Comparison of ENCODE assay signal across 7 mouse cellular contexts in the genomic region with DNA sequence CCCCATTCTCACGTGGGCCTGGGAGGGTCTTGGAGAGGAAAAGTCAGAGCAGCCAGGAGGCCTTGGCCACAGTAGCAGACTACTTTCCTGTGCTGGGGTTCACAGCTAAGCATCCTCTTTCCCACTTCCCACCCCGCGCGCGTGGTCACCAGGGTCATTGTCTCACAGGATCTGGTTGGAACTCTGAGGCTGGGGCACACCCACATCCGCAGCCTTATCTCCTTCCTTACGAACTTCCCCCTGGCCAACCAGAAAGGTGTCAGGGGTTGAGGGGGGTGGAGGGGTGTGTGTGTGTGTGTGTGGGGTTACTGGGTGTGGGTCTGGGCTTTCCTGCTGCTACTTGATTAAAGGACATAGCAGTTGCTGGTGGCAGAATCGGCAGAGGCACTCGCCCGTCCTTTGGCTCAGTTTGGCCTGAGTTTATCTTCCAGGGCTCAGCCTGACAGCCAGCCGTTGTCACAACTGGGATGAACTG. TPM values are rescaled to one million over a fixed set of nuclear protein-coding genes. Genes with fewer than 3 reads are reported as not detected.
DNase-seq lines count a peak whose midpoint lies in the region; ATAC-seq and TF ChIP-seq lines count a peak whose summit lies in the region.

No protein-coding gene starts in this region.

- H3K4me1 ChIP-seq in bone marrow, adult 2 months (ENCODE audit: control insufficient read depth, insufficient read depth, low read length): peaks cover 15% of the 10 kb centered on the region

- peak; percentile 83 to 90 for DNase-seq in heart, adult 9 months (ENCODE audit: low spot score in 2 of 2)
- peak; percentile 75 to 85 for DNase-seq in kidney, postnatal 36 days
- no peak for DNase-seq in left cerebral cortex, adult 18-20 months (ENCODE audit: low spot score in 2 of 2)
- DNase-seq in layer of hippocampus, adult 9-11 months: no peak
- DNase-seq in right cerebral cortex, postnatal 14 days: no peak

- H3K4me3 ChIP-seq in bone marrow, adult 2 months (replicated peaks; ENCODE audit: control insufficient read depth, low read depth, low read length): no peak overlapping the region

- peak overlapping the region; percentile 4 for H3K27ac ChIP-seq in bone marrow, adult 2 months (ENCODE audit: control insufficient read depth, insufficient read depth, low read depth, low read length, poor library complexity)

- WGBS in bone marrow, adult 2 months: 4% methylated on average over 11 of the region's 11 CpGs

- no peak for TF ChIP-seq CTCF in bone marrow, adult 2 months (IDR thresholded peaks at IDR 0.05; ENCODE audit: control insufficient read depth, insufficient read depth, low read length)

- peak; percentile 79 for ATAC-seq in megakaryocyte-erythroid progenitor cell, adult 5-6 weeks (replicated peaks; ENCODE audit: low FRiP score, low TSS enrichment, poor library complexity, severe bottlenecking)

- no peak for TF ChIP-seq POLR2A in bone marrow, adult 2 months (IDR thresholded peaks at IDR 0.05; ENCODE audit: borderline replicate concordance, control insufficient read depth, low read depth, low read length)

RNA-seq across cellular contexts. Expression of a gene that starts 13.0 kb away (rescaled TPM):
- 16.3 and 58.8 TPM in 2 replicates for polyA plus RNA-seq in bone marrow, adult 2 months (2011; ENCODE audit: insufficient read depth, insufficient read length, low replicate concordance, missing spikeins)
- 78.3 and 79.6 TPM in 2 replicates for total RNA-seq in megakaryocyte-erythroid progenitor cell, adult 5-6 weeks (2014; fragmentation: Nextera tagmentation)
- total RNA-seq in megakaryocyte-erythroid progenitor cell, adult 5-6 weeks (2017): 7.8 and 15.4 TPM in 2 replicates
- 10 to 100 TPM; 34.3 to 46.0 TPM for total RNA-seq in left cerebral cortex, adult 18-20 months (2021)

Comparison
In these comparisons a context has a peak if more than half of its experiments do, and no peak if none do; other contexts are left out.
1. DNase-seq: peak in heart, adult 9 months (2 of 2) and kidney, postnatal 36 days (2 of 2); none in left cerebral cortex, adult 18-20 months (0 of 2), layer of hippocampus, adult 9-11 months (single experiment) and right cerebral cortex, postnatal 14 days (single experiment).